Mouse (Mus musculus) colon, adult 2 months (tissue): ENCODE results near the gene Gm11639. TPM values are rescaled to one million over a fixed set of nuclear protein-coding genes. Genes with fewer than 3 reads are reported as not detected.

Source experiments
- polyA plus RNA-seq: library from polyadenylated mRNA; depleted of rRNA; stranded (reverse); fragments of >200 nt; gene quantifications from 2 replicates; pipeline ENCODE4 v1.2.3, GENCODE M21; 2012; rRNA removed

The Gm11639 gene
- not detected in 2 replicates for polyA plus RNA-seq

GRCm38 (mm10) chr11:104685548-104685947 is at the start of gene Gm11639:
Gene Gm11639 (plus strand): TSS chr11:104685707.

GRCm38 (mm10) chr11:105063292-105063691 is 377.8 kb downstream of the Gm11639 start, which contains the start of gene Efcab3:
Gene Efcab3 (plus strand): TSS chr11:105063592.

GRCm38 (mm10) chr11:105125735-105126519 is 440.4 kb downstream of the Gm11639 start, which contains the start of gene Mettl2:
Gene Mettl2 (plus strand): TSS chr11:105126425.

GRCm38 (mm10) chr11:105146593-105146992 is 461.1 kb downstream of the Gm11639 start, which contains the start of gene Gm10842:
Gene Gm10842 (plus strand): TSS chr11:105146893.

Other genes starting within 250 kb of the Gm11639 start
- gene Kansl1, start 216.8 kb upstream of the Gm11639 start, polyA plus RNA-seq = 112 and 120 TPM in 2 replicates
- 2.2 and 2.8 TPM in 2 replicates for gene Cdc27, start 135.1 kb upstream of the Gm11639 start, polyA plus RNA-seq
- gene Myl4, start 135.0 kb upstream of the Gm11639 start, polyA plus RNA-seq = 2.8 and 5.2 TPM in 2 replicates
- 9.3 and 10.5 TPM in 2 replicates for gene Itgb3, start 77.7 kb upstream of the Gm11639 start, polyA plus RNA-seq